Mouse (Mus musculus): ENCODE results near the gene Arhgap24. TPM values are rescaled to one million over a fixed set of nuclear protein-coding genes. Genes with fewer than 3 reads are reported as not detected.

The Arhgap24 gene
- polyA plus RNA-seq, 1 experiment from 2014 or later: 13.3 TPM

DNA sequence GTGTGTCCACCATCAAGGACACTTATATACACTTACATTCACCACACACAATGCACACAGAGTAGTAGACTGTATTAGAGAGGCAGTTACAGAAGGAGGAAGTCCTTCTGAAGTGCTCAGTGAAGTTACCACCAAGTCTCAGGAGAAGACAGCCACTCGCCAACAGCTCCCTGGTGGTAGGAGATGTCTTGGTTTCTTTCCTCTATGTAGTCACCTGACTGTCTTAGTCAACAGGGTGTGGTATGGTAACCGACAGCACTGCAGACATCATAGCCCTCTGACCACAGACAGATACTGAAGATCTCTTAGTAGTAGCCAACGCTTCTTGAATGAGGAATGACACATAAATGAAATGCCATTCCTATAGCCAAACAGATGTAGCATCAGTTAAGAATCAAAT lies 212.7 kb downstream of the Arhgap24 start:
- Histone ChIP-seq H3K4me2 (ENCODE audit: low read length) (no peak overlapping the region), H3K4me1 (ENCODE audit: control insufficient read depth, insufficient read depth, low read length) (no peaks in the 10 kb centered on the region), H3K4me3 (ENCODE audit: low read depth, low read length) (no peak overlapping the region), H3K27me3 (ENCODE audit: control insufficient read depth, insufficient read depth, low read depth, low read length) (no peaks in the 10 kb centered on the region), H3K36me3 (ENCODE audit: control insufficient read depth, insufficient read depth, low read length) (no peaks in the 10 kb centered on the region), H3K9me3 (replicated peaks; ENCODE audit: control insufficient read depth, low read length, poor library complexity, severe bottlenecking) (no peaks in the 10 kb centered on the region), H3K9ac (ENCODE audit: low read depth, low read length) (no peak overlapping the region), H3K27ac (ENCODE audit: low read length) (no peak overlapping the region)
- 92% methylated on average over 3 of the region's 3 CpGs for WGBS
- no peak for ATAC-seq

DNA sequence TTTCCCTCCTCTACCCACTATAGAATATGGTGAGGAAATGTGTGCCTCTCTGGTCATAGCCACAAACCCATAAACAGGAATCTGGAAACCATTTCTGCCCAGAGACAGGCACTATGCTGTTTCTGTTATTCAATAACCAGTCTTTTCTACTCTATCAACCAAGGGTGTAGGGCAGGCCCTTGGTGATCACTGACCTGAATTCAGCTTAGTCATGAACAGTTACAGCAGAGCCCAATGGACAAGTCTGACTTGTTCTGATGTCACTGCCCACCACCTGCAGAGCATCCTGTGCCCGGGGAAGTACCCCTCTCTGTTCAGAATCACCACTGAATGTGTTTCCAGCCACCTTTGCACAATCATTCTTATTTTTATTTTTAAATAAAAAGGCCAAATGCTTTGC lies 216.6 kb downstream of the Arhgap24 start:
- WGBS: 79% methylated on average over 1 of the region's 1 CpGs
- no peak for ATAC-seq

DNA sequence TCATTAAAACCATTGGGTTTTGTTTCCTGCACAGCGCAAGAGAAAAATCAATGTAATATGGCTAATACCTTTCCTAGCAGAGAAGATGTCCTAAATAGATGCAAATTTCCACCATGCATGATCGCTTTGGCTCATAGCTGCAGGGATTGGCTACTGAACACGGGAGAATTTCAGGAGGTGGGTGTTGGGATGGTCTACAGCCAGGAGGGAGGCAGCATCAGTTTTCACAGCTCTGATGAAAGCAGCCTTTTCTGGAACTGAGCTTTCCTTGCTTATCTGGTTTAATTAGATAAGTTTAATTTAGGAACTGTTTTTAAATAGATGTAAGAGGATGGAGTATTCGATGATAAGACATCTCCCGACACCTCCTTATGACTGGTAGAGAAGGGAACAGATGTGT lies 217.2 kb downstream of the Arhgap24 start:
- no peak overlapping the region for H3K27ac ChIP-seq (ENCODE audit: low read length)
- H3K27me3 ChIP-seq (ENCODE audit: control insufficient read depth, insufficient read depth, low read depth, low read length): no peaks in the 10 kb centered on the region
- H3K4me2 ChIP-seq (ENCODE audit: low read length): no peak overlapping the region
- H3K36me3 ChIP-seq (ENCODE audit: control insufficient read depth, insufficient read depth, low read length): no peaks in the 10 kb centered on the region
- 81% methylated on average over 5 of the region's 5 CpGs for WGBS
- ATAC-seq: no peak
- no peak overlapping the region for H3K4me3 ChIP-seq (ENCODE audit: low read depth, low read length)
- H3K9ac ChIP-seq (ENCODE audit: low read depth, low read length): no peak overlapping the region
- no peaks in the 10 kb centered on the region for H3K4me1 ChIP-seq (ENCODE audit: control insufficient read depth, insufficient read depth, low read length)
- no peaks in the 10 kb centered on the region for H3K9me3 ChIP-seq (replicated peaks; ENCODE audit: control insufficient read depth, low read length, poor library complexity, severe bottlenecking)

More for the DNA sequence above, 216.6 kb downstream of the Arhgap24 start:
- no peaks in the 10 kb centered on the region for H3K4me1 ChIP-seq (ENCODE audit: control insufficient read depth, insufficient read depth, low read length)
- H3K9me3 ChIP-seq (replicated peaks; ENCODE audit: control insufficient read depth, low read length, poor library complexity, severe bottlenecking): no peaks in the 10 kb centered on the region
- H3K9ac ChIP-seq (ENCODE audit: low read depth, low read length): no peak overlapping the region
- H3K4me3 ChIP-seq (ENCODE audit: low read depth, low read length): no peak overlapping the region
- no peak overlapping the region for H3K27ac ChIP-seq (ENCODE audit: low read length)
- no peaks in the 10 kb centered on the region for H3K36me3 ChIP-seq (ENCODE audit: control insufficient read depth, insufficient read depth, low read length)
- no peaks in the 10 kb centered on the region for H3K27me3 ChIP-seq (ENCODE audit: control insufficient read depth, insufficient read depth, low read depth, low read length)
- no peak overlapping the region for H3K4me2 ChIP-seq (ENCODE audit: low read length)

DNA sequence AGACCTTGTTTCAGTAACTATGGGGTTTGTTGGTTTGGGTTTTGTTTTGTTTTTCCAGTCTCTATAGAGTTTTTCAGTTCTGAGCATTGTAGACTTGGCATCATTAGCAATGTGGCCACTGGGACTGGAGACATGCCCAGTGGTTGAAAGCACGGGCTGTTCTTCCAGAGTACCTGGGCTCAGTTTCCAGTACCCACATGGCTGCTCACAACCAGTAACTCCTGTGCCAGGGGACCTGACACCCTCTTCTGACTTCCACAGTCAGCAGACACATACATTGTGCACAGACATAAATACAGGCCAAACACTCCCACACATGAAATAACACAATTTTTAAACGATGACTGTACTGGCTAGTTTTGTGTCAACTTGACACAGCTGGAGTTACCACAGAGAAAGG lies 217.7 kb downstream of the Arhgap24 start:
- no peaks in the 10 kb centered on the region for H3K27me3 ChIP-seq (ENCODE audit: control insufficient read depth, insufficient read depth, low read depth, low read length)
- ATAC-seq: no peak
- H3K4me3 ChIP-seq (ENCODE audit: low read depth, low read length): no peak overlapping the region
- H3K27ac ChIP-seq (ENCODE audit: low read length): no peak overlapping the region
- WGBS: 82% methylated on average over 2 of the region's 2 CpGs
- H3K4me2 ChIP-seq (ENCODE audit: low read length): no peak overlapping the region
- H3K9me3 ChIP-seq (replicated peaks; ENCODE audit: control insufficient read depth, low read length, poor library complexity, severe bottlenecking): no peaks in the 10 kb centered on the region
- no peaks in the 10 kb centered on the region for H3K36me3 ChIP-seq (ENCODE audit: control insufficient read depth, insufficient read depth, low read length)
- H3K9ac ChIP-seq (ENCODE audit: low read depth, low read length): no peak overlapping the region
- no peaks in the 10 kb centered on the region for H3K4me1 ChIP-seq (ENCODE audit: control insufficient read depth, insufficient read depth, low read length)

DNA sequence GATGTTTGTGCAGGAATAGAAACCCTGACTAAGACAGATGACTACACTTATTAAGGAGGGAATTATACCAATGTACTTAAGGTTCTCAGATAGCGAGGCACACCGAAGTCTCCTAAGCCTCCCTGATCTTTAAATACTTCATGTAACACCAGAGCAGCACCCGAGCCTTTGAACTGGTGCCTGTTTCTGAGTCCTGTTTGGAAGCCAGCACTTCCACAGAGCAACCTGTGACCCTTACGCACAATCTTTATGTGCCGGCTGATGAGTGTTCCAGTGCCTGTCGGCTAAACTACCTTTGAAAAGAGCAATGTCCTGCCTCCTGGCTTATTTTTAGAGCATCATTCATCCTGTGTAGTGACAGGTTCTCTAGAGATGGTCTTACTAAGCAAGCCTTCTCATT lies 221.4 kb downstream of the Arhgap24 start:
- Histone ChIP-seq H3K4me3 (ENCODE audit: low read depth, low read length) (no peak overlapping the region), H3K4me1 (ENCODE audit: control insufficient read depth, insufficient read depth, low read length) (no peaks in the 10 kb centered on the region), H3K36me3 (ENCODE audit: control insufficient read depth, insufficient read depth, low read length) (no peaks in the 10 kb centered on the region), H3K9ac (ENCODE audit: low read depth, low read length) (no peak overlapping the region), H3K9me3 (replicated peaks; ENCODE audit: control insufficient read depth, low read length, poor library complexity, severe bottlenecking) (no peaks in the 10 kb centered on the region), H3K27me3 (ENCODE audit: control insufficient read depth, insufficient read depth, low read depth, low read length) (no peaks in the 10 kb centered on the region), H3K27ac (ENCODE audit: low read length) (no peak overlapping the region), H3K4me2 (ENCODE audit: low read length) (no peak overlapping the region)
- 85% methylated on average over 6 of the region's 6 CpGs for WGBS
- ATAC-seq: no peak

DNA sequence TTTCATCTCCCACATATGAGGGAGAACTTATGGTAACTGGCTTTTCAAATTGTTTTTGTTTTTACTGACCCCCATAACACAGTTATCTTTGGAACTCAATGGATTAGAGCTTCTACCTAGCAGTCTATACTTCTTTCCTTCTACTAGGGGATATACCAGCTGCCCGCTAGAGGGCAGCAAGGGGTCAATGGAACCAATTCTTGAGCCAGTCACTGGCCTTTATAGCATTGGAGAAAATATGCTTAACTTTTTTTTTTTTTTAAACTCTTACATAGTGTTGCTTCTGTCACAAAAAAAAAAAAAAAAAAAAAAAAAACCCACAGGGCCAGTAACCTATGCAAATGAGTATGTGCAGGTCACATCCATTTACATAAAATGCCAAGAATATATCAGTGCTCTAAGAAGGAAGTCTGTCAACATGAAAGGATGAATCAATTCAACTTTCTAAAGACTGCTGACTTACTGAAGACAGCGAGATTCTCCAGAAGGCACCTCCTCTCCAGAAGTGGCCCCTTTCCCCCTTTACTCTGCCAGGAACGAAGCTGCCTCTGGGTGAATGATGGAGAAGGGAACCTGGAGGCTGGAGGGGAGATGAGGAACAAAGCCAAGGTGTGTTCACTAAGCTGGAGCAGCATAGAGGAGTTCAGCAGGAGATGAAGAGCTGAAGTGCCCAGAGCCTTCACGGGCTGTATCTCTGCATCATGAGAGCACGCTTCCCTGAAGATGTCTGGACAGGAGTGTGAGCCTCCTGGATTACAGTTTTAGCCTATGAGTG lies 222.3 kb downstream of the Arhgap24 start:
- Histone ChIP-seq H3K27ac (ENCODE audit: low read length) (no peak overlapping the region), H3K9me3 (replicated peaks; ENCODE audit: control insufficient read depth, low read length, poor library complexity, severe bottlenecking) (no peaks in the 10 kb centered on the region), H3K4me2 (ENCODE audit: low read length) (no peak overlapping the region), H3K9ac (ENCODE audit: low read depth, low read length) (no peak overlapping the region), H3K36me3 (ENCODE audit: control insufficient read depth, insufficient read depth, low read length) (no peaks in the 10 kb centered on the region), H3K4me1 (ENCODE audit: control insufficient read depth, insufficient read depth, low read length) (no peaks in the 10 kb centered on the region), H3K4me3 (ENCODE audit: low read depth, low read length) (no peak overlapping the region), H3K27me3 (ENCODE audit: control insufficient read depth, insufficient read depth, low read depth, low read length) (no peaks in the 10 kb centered on the region)
- WGBS: 43% methylated on average over 5 of the region's 5 CpGs
- ATAC-seq: peak; percentile 51; the same call in 1 of the 2 replicates

DNA sequence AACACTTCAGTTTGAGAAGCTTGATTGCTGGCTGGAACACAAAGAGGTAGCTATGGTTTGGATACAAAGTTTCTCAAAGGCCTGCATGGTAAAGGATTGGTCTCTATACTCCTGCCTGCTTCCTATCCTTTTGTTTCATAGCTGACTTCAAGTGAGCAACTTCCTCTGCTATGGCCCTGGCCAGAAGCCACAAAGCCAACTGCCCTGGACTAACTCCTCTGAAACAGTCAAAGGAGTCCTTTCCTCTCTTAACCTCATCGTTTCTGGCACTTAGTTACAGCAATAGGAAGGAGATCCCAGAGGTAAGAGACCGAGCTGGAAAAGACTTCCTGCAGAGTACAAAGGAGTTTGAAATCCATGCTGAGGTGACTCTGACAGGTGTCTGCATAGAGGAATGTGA lies 224.0 kb downstream of the Arhgap24 start:
- Histone ChIP-seq H3K27ac (ENCODE audit: low read length) (no peak overlapping the region), H3K4me3 (ENCODE audit: low read depth, low read length) (no peak overlapping the region), H3K36me3 (ENCODE audit: control insufficient read depth, insufficient read depth, low read length) (no peaks in the 10 kb centered on the region), H3K9me3 (replicated peaks; ENCODE audit: control insufficient read depth, low read length, poor library complexity, severe bottlenecking) (no peaks in the 10 kb centered on the region), H3K4me2 (ENCODE audit: low read length) (no peak overlapping the region), H3K27me3 (ENCODE audit: control insufficient read depth, insufficient read depth, low read depth, low read length) (no peaks in the 10 kb centered on the region), H3K4me1 (ENCODE audit: control insufficient read depth, insufficient read depth, low read length) (no peaks in the 10 kb centered on the region), H3K9ac (ENCODE audit: low read depth, low read length) (no peak overlapping the region)
- ATAC-seq: no peak
- 43% methylated on average over 2 of the region's 2 CpGs for WGBS

DNA sequence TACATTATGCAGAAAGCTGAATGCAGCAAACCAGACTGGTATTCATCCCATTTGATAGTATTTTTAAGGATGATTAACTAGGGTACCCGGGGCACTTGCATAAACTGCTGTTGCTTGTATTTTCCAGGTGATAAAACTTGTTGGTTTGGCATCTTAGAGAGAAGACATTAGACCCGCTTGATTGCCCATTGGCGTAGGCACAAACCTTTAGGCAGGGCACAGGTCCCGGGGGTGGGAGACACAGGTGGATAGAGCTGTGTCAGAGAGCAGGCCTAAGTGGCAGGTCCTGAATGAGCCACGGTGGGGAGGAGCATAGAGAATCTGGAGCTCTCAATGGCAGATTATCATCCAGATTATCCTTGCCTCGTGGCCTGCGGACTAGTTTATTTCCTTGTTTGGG lies 229.1 kb downstream of the Arhgap24 start:
- no peak for ATAC-seq
- Histone ChIP-seq H3K4me2 (ENCODE audit: low read length) (no peak overlapping the region), H3K27me3 (ENCODE audit: control insufficient read depth, insufficient read depth, low read depth, low read length) (no peaks in the 10 kb centered on the region), H3K4me3 (ENCODE audit: low read depth, low read length) (no peak overlapping the region), H3K9ac (ENCODE audit: low read depth, low read length) (no peak overlapping the region), H3K27ac (ENCODE audit: low read length) (no peak overlapping the region), H3K36me3 (ENCODE audit: control insufficient read depth, insufficient read depth, low read length) (no peaks in the 10 kb centered on the region), H3K4me1 (ENCODE audit: control insufficient read depth, insufficient read depth, low read length) (peaks cover 3% of the 10 kb centered on the region; the same call in 1 of the 2 replicates), H3K9me3 (replicated peaks; ENCODE audit: control insufficient read depth, low read length, poor library complexity, severe bottlenecking) (no peaks in the 10 kb centered on the region)
- 84% methylated on average over 7 of the region's 7 CpGs for WGBS

DNA sequence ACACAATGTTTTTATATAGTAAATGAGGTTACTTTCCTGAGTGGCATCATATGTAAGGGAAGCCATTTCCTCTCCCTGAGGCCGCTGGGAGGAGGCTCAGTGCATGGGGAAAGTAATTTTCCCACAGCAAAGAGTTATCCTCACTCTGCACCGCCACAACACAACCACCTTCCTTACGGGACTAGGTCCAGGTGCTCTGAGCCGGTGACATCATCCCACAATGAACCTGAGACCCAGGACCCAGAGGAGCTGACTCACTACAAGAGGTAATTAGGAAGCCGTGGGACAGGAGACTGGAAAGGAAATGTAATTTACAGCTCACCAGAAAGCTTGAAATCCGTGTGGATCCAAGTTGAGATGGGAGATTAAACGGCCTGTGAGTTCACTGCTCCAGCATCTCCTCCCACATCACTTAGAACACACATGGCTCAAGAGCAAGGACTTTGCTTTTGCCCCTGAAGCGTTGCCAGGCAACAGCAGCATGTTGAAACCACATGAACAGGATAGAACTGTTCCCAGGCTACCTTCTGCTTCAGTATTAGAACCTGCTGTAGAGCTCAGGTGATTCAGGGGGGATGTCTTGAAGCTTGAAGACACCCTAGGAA lies 238.3 kb downstream of the Arhgap24 start:
- no peaks in the 10 kb centered on the region for H3K9me3 ChIP-seq (replicated peaks; ENCODE audit: control insufficient read depth, low read length, poor library complexity, severe bottlenecking)
- H3K9ac ChIP-seq (ENCODE audit: low read depth, low read length): no peak overlapping the region
- peak; percentile 58 for ATAC-seq
- H3K36me3 ChIP-seq (ENCODE audit: control insufficient read depth, insufficient read depth, low read length): no peaks in the 10 kb centered on the region
- H3K27me3 ChIP-seq (ENCODE audit: control insufficient read depth, insufficient read depth, low read depth, low read length): no peaks in the 10 kb centered on the region
- H3K4me1 ChIP-seq (ENCODE audit: control insufficient read depth, insufficient read depth, low read length): peaks cover 7% of the 10 kb centered on the region
- no peak overlapping the region for H3K4me3 ChIP-seq (ENCODE audit: low read depth, low read length)
- peak overlapping the region; percentile 36; the same call in 1 of the 2 replicates for H3K27ac ChIP-seq (ENCODE audit: low read length)
- no peak overlapping the region for H3K4me2 ChIP-seq (ENCODE audit: low read length)
- WGBS: 65% methylated on average over 8 of the region's 8 CpGs
